Mouse (Mus musculus) CH12.LX (cell line): ENCODE results near the gene Pnpla2. TPM values are rescaled to one million over a fixed set of nuclear protein-coding genes. Genes with fewer than 3 reads are reported as not detected.

Source experiments
- DNase-seq: peaks from one replicate; pipeline ENCODE4 v3.0.0-alpha.2; 2013; ENCODE audit errors: extremely low read depth
- H3K27ac ChIP-seq: 2 replicates; pipeline ENCODE4 v1.5.1; 2012; ENCODE audit warnings: low read depth, mild to moderate bottlenecking, control low read depth, moderate library complexity; ENCODE audit not compliant: insufficient read depth
- H3K27me3 ChIP-seq: replicated peaks from 2 replicates; pipeline ENCODE3; 2012; ENCODE audit warnings: inconsistent platforms
- H3K36me3 ChIP-seq, 2 experiments: replicated peaks in 1 of 2; 2 replicates each; pipeline versions ENCODE3 to v1.6.1; 2012; ENCODE audit warnings: inconsistent platforms in 1 of 2, low read length in 1 of 2, mild to moderate bottlenecking in 1 of 2, mixed read lengths in 1 of 2, moderate library complexity in 1 of 2; ENCODE audit not compliant: control insufficient read depth in 1 of 2, insufficient read depth in 1 of 2
- H3K4me1 ChIP-seq, 2 experiments: 2 replicates each; pipeline ENCODE4 v1.6.1; 2012; ENCODE audit warnings: inconsistent platforms in 1 of 2, moderate library complexity in 1 of 2; ENCODE audit not compliant: insufficient read depth in 2 of 2, control insufficient read depth in 1 of 2
- H3K4me2 ChIP-seq: 2 replicates; pipeline ENCODE4 v1.6.1; 2012; ENCODE audit warnings: low read depth, mild to moderate bottlenecking, control low read depth; ENCODE audit not compliant: poor library complexity, insufficient read depth, severe bottlenecking
- H3K4me3 ChIP-seq, 3 experiments: fragments of 150-350 bp in 1 of 3; sonication (generic) in 1 of 3; replicated peaks in 1 of 3; 2 replicates each; pipeline versions ENCODE3 to v1.5.1; 2011 to 2012; ENCODE audit warnings: low read depth in 2 of 3, low read length in 2 of 3, mild to moderate bottlenecking in 2 of 3, moderate library complexity in 2 of 3, control low read depth in 1 of 3, improper control_type of control experiment in 1 of 3, inconsistent platforms in 1 of 3, mixed read lengths in 1 of 3; ENCODE audit not compliant: poor library complexity in 1 of 3
- H3K79me2 ChIP-seq: replicated peaks from 2 replicates; pipeline ENCODE4 v1.6.1; 2012; ENCODE audit warnings: mild to moderate bottlenecking, moderate library complexity; ENCODE audit not compliant: control insufficient read depth, poor library complexity, insufficient read depth, severe bottlenecking; ENCODE audit errors: extremely low read depth
- H3K9ac ChIP-seq: 2 replicates; pipeline ENCODE4 v1.6.1; 2012; ENCODE audit warnings: low read depth, mild to moderate bottlenecking, control low read depth, moderate library complexity; ENCODE audit not compliant: insufficient read depth
- H3K9me3 ChIP-seq: replicated peaks from 2 replicates; pipeline ENCODE3; 2012; ENCODE audit warnings: low read length, inconsistent platforms, mixed read lengths
- CHD1 ChIP-seq: IDR thresholded peaks from 2 replicates; pipeline ENCODE4 v1.6.1; 2012; ENCODE audit warnings: low read depth, low read length, improper control_type of control experiment, inconsistent platforms
- CTCF ChIP-seq, 2 experiments: IDR thresholded peaks in 1 of 2; conservative IDR thresholded peaks in 1 of 2; 2 replicates each; pipeline ENCODE4 v1.5.1; 2011 to 2012; ENCODE audit warnings: low read depth in 2 of 2, low read length in 2 of 2, improper control_type of control experiment in 1 of 2, inconsistent platforms in 1 of 2, mild to moderate bottlenecking in 1 of 2, moderate library complexity in 1 of 2
- E2F4 ChIP-seq: IDR thresholded peaks from 2 replicates; pipeline ENCODE4 v1.6.1; 2011; ENCODE audit warnings: low read depth, low read length, improper control_type of control experiment; ENCODE audit not compliant: insufficient replicate concordance
- ELF1 ChIP-seq: IDR thresholded peaks from 2 replicates; pipeline ENCODE4 v1.6.1; 2014; ENCODE audit warnings: low read depth, mild to moderate bottlenecking, inconsistent platforms, low read length, improper control_type of control experiment
- EP300 ChIP-seq: IDR thresholded peaks from 2 replicates; pipeline ENCODE4 v1.6.1; 2011; ENCODE audit warnings: low read length, improper control_type of control experiment
- ETS1 ChIP-seq: conservative IDR thresholded peaks from 2 replicates; pipeline ENCODE4 v1.6.1; 2012; ENCODE audit warnings: low read depth, mild to moderate bottlenecking, inconsistent platforms, low read length, improper control_type of control experiment, moderate library complexity
- HCFC1 ChIP-seq: IDR thresholded peaks from 2 replicates; pipeline ENCODE4 v1.6.1; 2012; ENCODE audit warnings: low read depth, mild to moderate bottlenecking, inconsistent platforms, low read length, improper control_type of control experiment
- JUN ChIP-seq: IDR thresholded peaks from 2 replicates; pipeline ENCODE4 v1.6.1; 2011; ENCODE audit warnings: low read depth, mild to moderate bottlenecking, low read length, improper control_type of control experiment, moderate library complexity; ENCODE audit not compliant: insufficient read depth
- JUND ChIP-seq: conservative IDR thresholded peaks from 2 replicates; pipeline ENCODE4 v1.6.1; 2011; ENCODE audit warnings: low read depth, low read length, improper control_type of control experiment
- MAFK ChIP-seq: IDR thresholded peaks from 2 replicates; pipeline ENCODE4 v1.6.1; 2011; ENCODE audit warnings: low read length, improper control_type of control experiment; ENCODE audit not compliant: insufficient replicate concordance
- MAX ChIP-seq: IDR thresholded peaks from 2 replicates; pipeline ENCODE4 v1.6.1; 2011; ENCODE audit warnings: low read length, improper control_type of control experiment
- MEF2A ChIP-seq: IDR thresholded peaks from 2 replicates; pipeline ENCODE4 v1.6.1; 2014; ENCODE audit warnings: low read depth, mild to moderate bottlenecking, inconsistent platforms, low read length, improper control_type of control experiment, borderline replicate concordance
- MYC ChIP-seq: IDR thresholded peaks from 2 replicates; pipeline ENCODE4 v1.6.1; 2011; ENCODE audit warnings: low read depth, mild to moderate bottlenecking, improper control_type of control experiment, low read length
- NELFE ChIP-seq: IDR thresholded peaks from 2 replicates; pipeline ENCODE4 v1.6.1; 2011; ENCODE audit warnings: low read depth, low read length, improper control_type of control experiment
- NRF1 ChIP-seq: IDR thresholded peaks from 2 replicates; pipeline ENCODE4 v1.6.1; 2014; ENCODE audit warnings: low read depth, mild to moderate bottlenecking, inconsistent platforms, low read length, improper control_type of control experiment, moderate library complexity
- POLR2A ChIP-seq: IDR thresholded peaks from 2 replicates; pipeline ENCODE4 v1.6.1; 2011; ENCODE audit warnings: low read depth, mild to moderate bottlenecking, improper control_type of control experiment, low read length
- POLR2AphosphoS2 ChIP-seq: IDR thresholded peaks from 2 replicates; pipeline ENCODE4 v1.6.1; 2011; ENCODE audit warnings: low read depth, low read length, improper control_type of control experiment
- RAD21 ChIP-seq: IDR thresholded peaks from 2 replicates; pipeline ENCODE4 v1.6.1; 2011; ENCODE audit warnings: low read depth, mild to moderate bottlenecking, low read length, improper control_type of control experiment, moderate library complexity
- RCOR1 ChIP-seq: conservative IDR thresholded peaks from 2 replicates; pipeline ENCODE4 v1.6.1; 2012; ENCODE audit warnings: low read depth, mild to moderate bottlenecking, inconsistent platforms, low read length, improper control_type of control experiment
- SIN3A ChIP-seq: IDR thresholded peaks from 2 replicates; pipeline ENCODE4 v1.6.1; 2012; ENCODE audit warnings: low read length, improper control_type of control experiment, inconsistent platforms
- TCF12 ChIP-seq: IDR thresholded peaks from 2 replicates; pipeline ENCODE4 v1.6.1; 2014; ENCODE audit warnings: low read depth, mild to moderate bottlenecking, inconsistent platforms, low read length, improper control_type of control experiment
- USF1 ChIP-seq: IDR thresholded peaks from 2 replicates; pipeline ENCODE4 v1.6.1; 2014; ENCODE audit warnings: low read depth, mild to moderate bottlenecking, inconsistent platforms, low read length, improper control_type of control experiment
- USF2 ChIP-seq: conservative IDR thresholded peaks from 2 replicates; pipeline ENCODE4 v1.6.1; 2011; ENCODE audit warnings: low read depth, low read length, improper control_type of control experiment
- ZC3H11A ChIP-seq: IDR thresholded peaks from 2 replicates; pipeline ENCODE4 v1.6.1; 2012; ENCODE audit warnings: low read depth, mild to moderate bottlenecking, inconsistent platforms, low read length, improper control_type of control experiment
- ZMIZ1 ChIP-seq: IDR thresholded peaks from 2 replicates; pipeline ENCODE4 v1.6.1; 2012; ENCODE audit warnings: low read depth, mild to moderate bottlenecking, inconsistent platforms, low read length, improper control_type of control experiment
- ZNF384 ChIP-seq: IDR thresholded peaks from 2 replicates; pipeline ENCODE4 v1.6.1; 2012; ENCODE audit warnings: low read depth, low read length, improper control_type of control experiment, inconsistent platforms
- dilution Hi-C: fragments of 300-500 bp; cut with MboI; formaldehyde crosslinking; loops from 2 replicates; pipeline ENCODE4 v1.14.3; 2020; ENCODE audit warnings: low sequenced_read_pairs; ENCODE audit not compliant: extremely low pct_unique_long_range_greater_than_20kb, extremely low pct_ligation_motif_present
- in situ Hi-C: fragments of 300-500 bp; cut with MboI; formaldehyde crosslinking; loops from 3 replicates; pipeline ENCODE4 v1.14.3; 2019; ENCODE audit warnings: low sequenced_read_pairs, low pct_ligation_motif_present, low pct_unique_long_range_greater_than_20kb, mixed read lengths
- polyA plus RNA-seq: library from polyadenylated mRNA; unstranded; fragments of >175 nt; gene quantifications from 2 replicates; pipeline ENCODE4 v1.2.1, GENCODE M21; 2012; ENCODE audit warnings: low read depth; ENCODE audit not compliant: insufficient read length
- total RNA-seq, 2 experiments: library from RNA; depleted of rRNA; stranded (reverse); fragments of 300-350 nt in 1 of 2; fragments of >200 nt in 1 of 2; gene quantifications; 2 replicates each; pipeline ENCODE4 v1.2.3; 2012 to 2014

Pnpla2 gene
- total and polyA plus RNA-seq, 3 experiments: 2.8 to 29.6 (median 11.7) TPM

DNA sequence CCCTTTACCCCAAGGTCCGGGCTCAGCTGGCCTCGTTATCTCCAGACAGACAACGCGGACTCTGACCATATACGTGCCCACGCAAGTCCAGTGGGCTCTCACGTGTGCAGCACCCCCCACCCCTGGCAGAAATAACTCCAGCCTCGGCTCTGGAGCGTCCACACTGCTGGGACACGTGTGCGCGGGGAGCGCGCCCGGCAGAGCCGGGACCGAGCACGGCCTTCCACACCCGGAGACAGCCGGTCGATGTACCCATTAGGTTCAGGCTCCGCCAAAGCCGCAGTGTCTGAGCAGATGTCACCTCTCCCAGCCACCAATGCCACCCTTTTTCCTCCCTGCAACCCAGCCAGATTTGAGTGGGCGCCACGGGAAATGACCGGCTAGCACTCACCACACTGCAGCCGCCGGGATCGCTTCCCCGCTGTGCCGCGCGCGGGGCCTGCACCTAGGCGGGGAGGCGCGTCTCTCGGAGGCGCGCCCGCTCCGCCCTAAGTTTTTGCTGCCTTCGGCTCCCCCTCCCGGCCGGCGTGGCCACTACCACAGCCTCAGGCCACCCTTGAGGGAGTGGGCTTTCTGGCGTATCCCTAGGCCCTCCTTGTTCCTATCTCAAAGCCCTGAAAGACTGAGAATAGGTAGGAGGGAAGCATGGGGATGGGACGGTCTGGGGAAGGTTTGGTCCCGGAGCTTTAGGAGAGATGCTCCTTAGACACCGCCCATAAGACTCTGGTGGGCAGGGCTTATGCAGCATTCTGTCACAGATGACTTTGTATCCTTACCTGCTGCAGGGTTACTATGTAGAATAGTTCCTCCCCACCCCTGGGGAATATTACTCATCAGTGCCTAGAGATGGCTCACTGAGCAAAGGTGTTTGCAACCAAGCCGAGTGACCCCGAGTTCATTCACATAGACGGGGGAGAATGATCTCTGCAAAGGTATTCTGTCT is 17.5 kb upstream of the Pnpla2 start, which contains the start of gene Slc25a22 (continued):
- TF ChIP-seq RAD21: peak; percentile 41

- no peak overlapping the region for H3K4me3 ChIP-seq
- 0 out of 2 replicates have a peak overlapping the region, but pooled peaks have one; percentile 3 for H3K27ac ChIP-seq
- H3K27me3 ChIP-seq: no peaks in the 10 kb centered on the region
- H3K4me1 ChIP-seq: peaks cover 32 to 64% of the 10 kb centered on the region in 2 experiments
- dilution Hi-C loops (no loop called here), in situ Hi-C loops (no loop called here)
- H3K9ac ChIP-seq: no peak overlapping the region
- no peak for DNase-seq
- H3K36me3 ChIP-seq: peaks cover 50 to 60% of the 10 kb centered on the region in 2 experiments
- H3K4me2 ChIP-seq: no peak overlapping the region
- H3K9me3 ChIP-seq: no peaks in the 10 kb centered on the region
- peaks cover 21% of the 10 kb centered on the region for H3K79me2 ChIP-seq
- TF ChIP-seq USF2: no peak
- no peak for TF ChIP-seq JUN
- TF ChIP-seq ZMIZ1: no peak
- TF ChIP-seq NELFE: no peak
- no peak for TF ChIP-seq MAFK
- no peak for TF ChIP-seq SIN3A
- TF ChIP-seq ETS1: no peak
- TF ChIP-seq ELF1: no peak
- no peak for TF ChIP-seq EP300
- TF ChIP-seq JUND: no peak
- no peak for TF ChIP-seq NRF1
- TF ChIP-seq CTCF (conservative IDR thresholded peaks at IDR 0.05 in 1 of 2, IDR thresholded peaks at IDR 0.05 in 1 of 2; ENCODE audit: low read depth in 2 of 2, low read length in 2 of 2): no peak
- no peak for TF ChIP-seq ZC3H11A
- no peak for TF ChIP-seq POLR2A
Observed at GRCm38 (mm10) chr7:141438201-141438968, 16.6 kb upstream of the Pnpla2 start.

GRCm38 (mm10) chr7:141439140-141439679 is 15.8 kb upstream of the Pnpla2 start:
- Histone ChIP-seq H3K4me2 (no peak overlapping the region), H3K4me1 (peaks cover 27 to 60% of the 10 kb centered on the region in 2 experiments), H3K9ac (no peak overlapping the region), H3K4me3 (no peak overlapping the region), H3K9me3 (no peaks in the 10 kb centered on the region), H3K36me3 (peaks cover 43 to 53% of the 10 kb centered on the region in 2 experiments), H3K27me3 (no peaks in the 10 kb centered on the region), H3K79me2 (peaks cover 21% of the 10 kb centered on the region), H3K27ac (no peak overlapping the region)
- in situ Hi-C loops: no loop called here
- dilution Hi-C loops: no loop called here
- no peak for DNase-seq
- no peak for TF ChIP-seq E2F4
- TF ChIP-seq JUND: no peak
- TF ChIP-seq TCF12: no peak
- no peak for TF ChIP-seq ETS1
- TF ChIP-seq POLR2AphosphoS2: no peak
- TF ChIP-seq MAX: no peak
- no peak for TF ChIP-seq ELF1
- TF ChIP-seq MEF2A: no peak
- TF ChIP-seq JUN: no peak
- TF ChIP-seq RCOR1: no peak
- no peak for TF ChIP-seq HCFC1
- TF ChIP-seq CHD1: no peak
- no peak for TF ChIP-seq ZC3H11A
- TF ChIP-seq ZNF384: no peak
- no peak for TF ChIP-seq MYC
- no peak for TF ChIP-seq USF1
- no peak for TF ChIP-seq POLR2A
- no peak for TF ChIP-seq USF2
